Mouse (Mus musculus) embryonic fibroblast, embryonic 13.5 days (primary cell): ENCODE data around the gene Castor2.

Experiments used
- CTCF ChIP-seq: IDR thresholded peaks from 2 replicates; pipeline ENCODE4 v1.5.1; 2011; ENCODE audit warnings: mild to moderate bottlenecking, control low read depth, low read length, moderate library complexity, borderline replicate concordance; ENCODE audit not compliant: insufficient read depth
- POLR2A ChIP-seq: IDR thresholded peaks from 2 replicates; pipeline ENCODE4 v1.6.1; 2011; ENCODE audit warnings: low read depth, mild to moderate bottlenecking, control low read depth, low read length, moderate library complexity

- TF ChIP-seq POLR2A, result no peak
- TF ChIP-seq CTCF, result no peak
These were observed 21.8 kb downstream of the Castor2 start for GRCm38 (mm10) chr5:134121138-134121892.
